Mouse (Mus musculus) liver, adult 2 months (tissue): Measurements from ENCODE around the gene Rtl1.

Source experiments
- CTCF ChIP-seq: fragments of 200-500 bp; IDR thresholded peaks from 2 replicates; pipeline ENCODE4 v1.5.1; 2011; ENCODE audit warnings: low read depth, low read length, control low read depth
- POLR2A ChIP-seq: fragments of 200-500 bp; IDR thresholded peaks from 2 replicates; pipeline ENCODE4 v1.6.1; 2011; ENCODE audit warnings: low read length, control low read depth; ENCODE audit not compliant: insufficient read depth; ENCODE audit errors: extremely low read depth

- TF ChIP-seq CTCF, result no peak
- TF ChIP-seq POLR2A, result no peak
These were observed 7.8 kb upstream of the Rtl1 start for GRCm38 (mm10) chr12:109607953-109608352.
